Mouse (Mus musculus): ENCODE measurements around the gene Ccdc114. TPM values are rescaled to one million over a fixed set of nuclear protein-coding genes. Genes with fewer than 3 reads are reported as not detected.

Ccdc114 gene
- total RNA-seq, 2 experiments from 2014 or later, result 2.3 to 4.1 TPM

DNA sequence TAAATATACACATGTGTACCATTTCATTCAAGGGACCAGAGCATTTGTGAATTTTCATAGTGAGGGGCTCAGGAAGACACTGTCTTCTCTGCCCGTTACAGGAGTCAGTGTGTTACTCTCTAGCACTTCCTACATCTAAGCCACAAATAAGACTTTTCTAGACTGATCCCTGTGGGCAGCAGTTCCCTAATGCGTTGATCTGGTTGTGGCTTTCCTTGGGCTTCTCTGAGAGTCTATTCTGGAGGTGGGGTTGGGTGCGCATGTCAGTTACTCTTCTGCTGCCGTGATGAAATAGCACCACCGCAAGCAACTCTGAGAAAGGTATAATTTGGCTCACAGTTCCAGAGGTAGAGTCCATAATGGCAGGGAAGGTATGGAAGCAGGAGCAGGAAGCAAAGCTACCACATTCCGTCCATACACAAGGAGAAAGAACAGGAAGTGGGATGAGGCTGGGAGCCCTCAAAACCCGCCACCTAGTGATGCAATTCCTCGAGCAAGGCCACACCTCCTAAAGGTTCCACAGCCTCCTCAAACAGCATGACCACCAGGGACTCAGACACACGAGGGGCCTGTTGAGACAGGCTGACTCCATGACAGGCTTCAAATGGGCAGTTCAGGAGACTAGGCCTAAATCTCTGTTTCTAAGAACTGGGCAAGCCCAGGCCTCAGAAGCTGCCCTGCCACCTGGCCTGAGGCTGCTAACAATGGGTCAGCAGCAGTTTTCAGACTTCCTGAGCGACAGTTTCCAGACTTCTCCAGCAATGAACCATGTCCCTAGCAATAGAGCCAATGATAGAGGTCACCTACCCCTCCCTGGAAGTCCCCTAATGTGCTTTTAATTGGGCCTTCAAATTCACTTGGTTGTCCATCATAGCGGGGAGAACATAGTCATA, 48.2 kb downstream of the Ccdc114 start:
- ATAC-seq (replicated peaks; ENCODE audit: low FRiP score, low TSS enrichment, poor library complexity, severe bottlenecking), result no peak

DNA sequence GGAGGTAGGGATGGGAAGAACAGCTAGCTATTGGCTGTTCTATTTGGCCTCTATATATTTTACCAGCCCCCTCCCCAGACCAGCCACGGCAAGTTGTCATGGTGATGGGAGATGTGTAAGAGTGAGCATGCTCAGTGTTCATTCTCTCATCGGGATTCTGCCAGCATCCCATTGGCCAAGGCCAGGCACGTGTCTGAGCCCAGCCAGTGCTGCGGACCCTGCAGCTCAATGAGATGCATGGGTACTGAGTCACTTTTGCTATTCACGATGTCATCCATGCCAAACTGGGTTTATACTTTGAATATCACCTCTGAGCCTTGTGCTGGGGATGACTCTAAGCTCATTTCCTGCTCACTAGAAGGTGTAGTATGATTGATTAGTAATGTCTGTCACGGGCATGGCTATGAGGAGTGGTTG, 49.4 kb downstream of the Ccdc114 start:
- ATAC-seq (replicated peaks; ENCODE audit: low FRiP score, low TSS enrichment, poor library complexity, severe bottlenecking), result no peak

DNA sequence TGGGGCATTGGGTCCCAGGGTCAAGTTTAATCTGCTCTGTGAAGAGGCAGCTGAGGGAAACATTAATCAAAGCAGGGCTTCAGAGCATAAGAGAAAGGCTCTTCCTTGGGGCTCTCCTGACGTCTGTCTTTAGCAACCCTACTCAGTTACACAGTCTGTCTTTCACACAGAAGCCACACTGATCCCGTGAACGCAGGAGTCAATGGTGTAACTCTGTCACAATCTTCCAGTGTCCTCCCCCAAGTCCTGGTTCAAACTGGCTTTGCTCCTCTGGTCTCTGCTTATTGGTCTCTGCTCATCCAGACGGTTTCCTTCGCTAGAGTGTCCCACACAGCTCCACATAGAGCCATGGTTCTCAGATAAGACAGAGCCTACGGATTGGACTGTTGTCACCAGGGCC, 50.2 kb downstream of the Ccdc114 start:
- no peak for ATAC-seq (replicated peaks; ENCODE audit: low FRiP score, low TSS enrichment, poor library complexity, severe bottlenecking)

DNA sequence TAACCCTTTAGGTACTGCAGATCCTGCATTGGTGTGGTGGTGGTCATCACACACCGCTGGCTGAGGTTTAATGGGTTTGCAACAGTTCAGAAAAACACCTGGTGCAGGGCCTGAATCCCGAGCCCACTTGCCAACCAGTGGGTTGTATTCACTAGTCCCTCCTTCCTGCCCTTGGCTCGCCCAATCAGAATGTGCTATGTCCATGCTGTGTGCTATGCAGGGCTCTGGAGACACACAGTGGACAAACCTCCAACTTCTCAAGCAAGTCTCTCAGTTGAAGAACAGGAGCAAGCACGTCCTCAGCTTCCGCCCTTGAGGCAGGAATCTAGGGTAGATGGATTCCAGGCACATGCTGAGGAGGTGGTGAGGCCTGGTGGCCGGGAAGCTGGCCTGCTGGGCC, 50.6 kb downstream of the Ccdc114 start:
- no peak for ATAC-seq (replicated peaks; ENCODE audit: low FRiP score, low TSS enrichment, poor library complexity, severe bottlenecking)

DNA sequence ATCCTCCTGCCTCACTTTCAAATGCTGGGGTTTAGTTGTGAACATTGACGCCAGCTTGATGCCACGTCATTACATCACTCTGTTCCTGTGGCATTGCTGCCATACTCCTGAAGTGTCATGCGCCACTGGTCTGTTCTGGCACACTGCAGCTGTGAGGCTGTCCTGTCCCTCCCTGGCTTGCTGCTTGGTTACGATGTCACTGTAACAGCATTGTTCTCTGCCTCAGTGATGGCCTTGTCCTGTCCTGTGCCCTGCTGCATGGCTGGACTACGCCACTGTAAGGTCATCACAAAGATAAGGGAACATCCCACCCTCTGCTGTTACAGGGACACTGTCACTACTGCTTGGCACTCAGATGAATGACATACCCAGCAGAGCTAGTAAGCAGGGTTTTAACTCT, 57.7 kb downstream of the Ccdc114 start:
- no peak for ATAC-seq (replicated peaks; ENCODE audit: low FRiP score, low TSS enrichment, poor library complexity, severe bottlenecking)

DNA sequence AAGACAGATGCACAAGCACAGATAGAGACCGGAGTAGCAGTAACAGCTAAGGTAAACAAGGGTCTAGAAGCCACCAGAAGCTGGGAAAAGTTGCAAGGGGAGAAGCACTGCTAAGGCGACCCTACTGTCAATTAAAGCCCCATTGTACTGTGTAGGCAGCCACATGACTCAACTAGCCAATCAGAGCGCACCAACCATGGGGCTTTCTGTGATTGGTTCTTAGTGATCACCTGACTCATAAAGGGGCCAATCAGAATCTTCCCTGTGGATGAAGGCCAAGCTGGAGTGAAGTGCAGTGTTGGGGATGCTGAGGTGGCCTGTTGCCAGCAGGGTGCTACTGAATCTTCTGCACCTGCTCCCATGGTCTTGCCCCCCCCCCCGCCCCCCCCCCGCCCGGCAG, 63.0 kb downstream of the Ccdc114 start:
- no peak for ATAC-seq (replicated peaks; ENCODE audit: low FRiP score, low TSS enrichment, poor library complexity, severe bottlenecking)

DNA sequence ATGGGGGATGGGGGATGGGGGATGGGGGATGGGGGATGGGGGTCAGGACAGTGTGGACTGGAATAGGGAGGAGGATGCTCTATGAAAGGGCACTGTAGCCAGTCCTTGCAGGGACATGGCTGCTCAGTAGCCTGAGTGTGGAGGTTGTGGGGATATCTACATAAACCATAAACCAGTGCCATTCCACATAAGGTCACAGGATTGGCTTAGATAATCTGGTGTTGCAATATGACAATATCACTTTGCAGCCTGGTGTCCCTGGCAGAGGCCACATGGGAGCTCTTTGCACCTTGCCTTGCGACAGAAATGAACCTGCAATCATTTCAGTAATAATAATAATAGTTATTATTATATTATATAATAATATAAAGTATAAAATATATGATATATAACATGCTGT, 64.5 kb downstream of the Ccdc114 start:
- no peak for ATAC-seq (replicated peaks; ENCODE audit: low FRiP score, low TSS enrichment, poor library complexity, severe bottlenecking)

DNA sequence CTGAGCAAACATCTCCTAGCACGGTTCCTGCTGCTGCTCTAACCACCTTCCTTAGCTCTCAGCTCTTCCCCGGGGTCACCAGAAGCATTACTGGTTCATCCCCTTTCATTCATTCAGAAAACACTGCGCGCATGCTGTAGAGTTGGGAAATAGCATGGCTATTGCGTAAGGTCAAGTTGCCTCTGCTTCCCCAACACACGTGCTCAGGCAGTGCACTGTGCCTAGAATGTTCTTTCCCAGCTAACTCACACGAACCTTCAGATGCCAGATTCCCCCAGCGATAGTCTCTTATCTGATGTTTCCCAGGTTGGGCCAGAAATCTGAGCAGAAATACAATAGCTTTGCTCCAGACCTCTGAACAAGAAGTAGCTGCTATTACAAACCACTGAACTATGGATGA, 68.6 kb downstream of the Ccdc114 start:
- no peak for ATAC-seq (replicated peaks; ENCODE audit: low FRiP score, low TSS enrichment, poor library complexity, severe bottlenecking)

Other genes starting within 250 kb of the Ccdc114 start
- gene Ntn5, start 240.1 kb upstream of the Ccdc114 start, total RNA-seq (2014; fragmentation: Nextera tagmentation), result not detected in 2 replicates
- gene Ntn5, start 240.1 kb upstream of the Ccdc114 start, total RNA-seq (2017), result not detected in 2 replicates
- not detected in 2 replicates for gene Sec1, start 229.7 kb upstream of the Ccdc114 start, total RNA-seq (2014; fragmentation: Nextera tagmentation)
- gene Sec1, start 229.7 kb upstream of the Ccdc114 start, total RNA-seq (2017), result not detected in 2 replicates
- gene Car11, start 224.2 kb upstream of the Ccdc114 start, total RNA-seq (2014; fragmentation: Nextera tagmentation), result not detected in 2 replicates
- not detected in 2 replicates for gene Car11, start 224.2 kb upstream of the Ccdc114 start, total RNA-seq (2017)
- gene Dbp, start 219.0 kb upstream of the Ccdc114 start, total RNA-seq (2014; fragmentation: Nextera tagmentation), result 7.1 and 9.1 TPM in 2 replicates
- 5.6 and 6.2 TPM in 2 replicates for gene Dbp, start 219.0 kb upstream of the Ccdc114 start, total RNA-seq (2017)
- 2,679 and 3,223 TPM in 2 replicates for gene Rpl18, start 208.6 kb upstream of the Ccdc114 start, total RNA-seq (2014; fragmentation: Nextera tagmentation)
- 1,594 and 2,062 TPM in 2 replicates for gene Rpl18, start 208.6 kb upstream of the Ccdc114 start, total RNA-seq (2017)
- 16.3 and 19.8 TPM in 2 replicates for gene Sphk2, start 206.1 kb upstream of the Ccdc114 start, total RNA-seq (2014; fragmentation: Nextera tagmentation)
- 7.5 and 7.8 TPM in 2 replicates for gene Sphk2, start 206.1 kb upstream of the Ccdc114 start, total RNA-seq (2017)
- gene Fam83e, start 202.9 kb upstream of the Ccdc114 start, total RNA-seq (2014; fragmentation: Nextera tagmentation), result 1.1 and 2.1 TPM in 2 replicates
- 0.61 and 2.9 TPM in 2 replicates for gene Fam83e, start 202.9 kb upstream of the Ccdc114 start, total RNA-seq (2017)
- gene Spaca4, start 198.3 kb upstream of the Ccdc114 start, total RNA-seq (2014; fragmentation: Nextera tagmentation), result not detected in 2 replicates
- not detected in 2 replicates for gene Spaca4, start 198.3 kb upstream of the Ccdc114 start, total RNA-seq (2017)
- gene Lmtk3, start 140.3 kb upstream of the Ccdc114 start, total RNA-seq (2014; fragmentation: Nextera tagmentation), result not detected in 2 replicates
- not detected in 2 replicates for gene Lmtk3, start 140.3 kb upstream of the Ccdc114 start, total RNA-seq (2017)
- 0.84 TPM in 1 of 2 replicates, not detected in the other for gene Sult2b1, start 139.4 kb upstream of the Ccdc114 start, total RNA-seq (2014; fragmentation: Nextera tagmentation)
- not detected in 2 replicates for gene Sult2b1, start 139.4 kb upstream of the Ccdc114 start, total RNA-seq (2017)
- 27.2 and 30.8 TPM in 2 replicates for gene Cyth2, start 109.5 kb upstream of the Ccdc114 start, total RNA-seq (2014; fragmentation: Nextera tagmentation)
- gene Cyth2, start 109.5 kb upstream of the Ccdc114 start, total RNA-seq (2017), result 36.9 and 38.0 TPM in 2 replicates
- gene Kcnj14, start 99.3 kb upstream of the Ccdc114 start, total RNA-seq (2014; fragmentation: Nextera tagmentation), result not detected in 2 replicates
- not detected in 2 replicates for gene Kcnj14, start 99.3 kb upstream of the Ccdc114 start, total RNA-seq (2017)
- gene Grwd1, start 93.1 kb upstream of the Ccdc114 start, total RNA-seq (2014; fragmentation: Nextera tagmentation), result 45.7 and 67.7 TPM in 2 replicates
- 22.1 and 39.4 TPM in 2 replicates for gene Grwd1, start 93.1 kb upstream of the Ccdc114 start, total RNA-seq (2017)
- gene Kdelr1, start 51.3 kb upstream of the Ccdc114 start, total RNA-seq (2014; fragmentation: Nextera tagmentation), result 76.7 and 91.3 TPM in 2 replicates
- 44.4 and 50.2 TPM in 2 replicates for gene Kdelr1, start 51.3 kb upstream of the Ccdc114 start, total RNA-seq (2017)
- gene Grin2d, start 45.7 kb upstream of the Ccdc114 start, total RNA-seq (2014; fragmentation: Nextera tagmentation), result 0.92 TPM in 1 of 2 replicates, not detected in the other
- 0.23 TPM in 1 of 2 replicates, not detected in the other for gene Grin2d, start 45.7 kb upstream of the Ccdc114 start, total RNA-seq (2017)
- gene Syngr4, start 27.4 kb upstream of the Ccdc114 start, total RNA-seq (2014; fragmentation: Nextera tagmentation), result not detected in 2 replicates
- not detected in 2 replicates for gene Syngr4, start 27.4 kb upstream of the Ccdc114 start, total RNA-seq (2017)
- gene Tmem143, start 27.1 kb upstream of the Ccdc114 start, total RNA-seq (2014; fragmentation: Nextera tagmentation), result 9.1 and 10.3 TPM in 2 replicates
- 7.3 and 11.3 TPM in 2 replicates for gene Tmem143, start 27.1 kb upstream of the Ccdc114 start, total RNA-seq (2017)
- 167 and 180 TPM in 2 replicates for gene Emp3, start 2.7 kb upstream of the Ccdc114 start, total RNA-seq (2014; fragmentation: Nextera tagmentation)
- 109 and 112 TPM in 2 replicates for gene Emp3, start 2.7 kb upstream of the Ccdc114 start, total RNA-seq (2017)
- gene Abcc6, start 106.2 kb downstream of the Ccdc114 start, total RNA-seq (2014; fragmentation: Nextera tagmentation), result not detected in 2 replicates
- gene Abcc6, start 106.2 kb downstream of the Ccdc114 start, total RNA-seq (2017), result not detected in 2 replicates
- gene Nomo1, start 109.6 kb downstream of the Ccdc114 start, total RNA-seq (2014; fragmentation: Nextera tagmentation), result 86.4 and 105 TPM in 2 replicates
- 76.8 and 89.3 TPM in 2 replicates for gene Nomo1, start 109.6 kb downstream of the Ccdc114 start, total RNA-seq (2017)
- gene Kcnj11, start 176.7 kb downstream of the Ccdc114 start, total RNA-seq (2014; fragmentation: Nextera tagmentation), result not detected in 2 replicates
- not detected in 2 replicates for gene Kcnj11, start 176.7 kb downstream of the Ccdc114 start, total RNA-seq (2017)